Mouse (Mus musculus): ENCODE measurements at regions not wholly inside any gene's neighbourhood (a gene's known extent, or its start where the extent isn't known, plus 50 kb on each side); places are given as distances from the start of the nearest gene placed in this dataset.

DNA sequence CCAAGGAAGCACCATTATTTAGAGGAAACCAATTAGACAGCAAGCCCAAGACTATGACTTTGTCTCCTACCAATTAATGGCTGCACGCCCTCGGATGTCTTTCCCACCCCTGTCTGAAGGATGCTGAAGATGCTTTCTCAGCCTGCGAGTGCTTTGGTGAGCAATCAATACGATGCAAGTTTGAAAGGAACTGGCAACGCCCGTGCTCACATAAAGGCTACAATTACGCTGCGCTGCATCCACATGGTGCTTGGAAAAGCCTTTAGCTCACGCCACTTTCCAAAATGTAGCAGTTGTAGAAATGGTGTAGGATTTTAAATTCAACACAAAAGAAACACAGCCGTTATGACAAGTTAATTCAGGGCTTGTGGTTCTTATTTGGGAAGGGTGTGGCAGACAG lies 136.5 kb upstream of the Slc22a23 start:
- no peak for DNase-seq (ENCODE audit: low read depth, low spot score)
- no peaks in the 10 kb centered on the region for H3K27me3 ChIP-seq (ENCODE audit: control insufficient read depth, insufficient read depth, low read length, poor library complexity, severe bottlenecking)
- no peaks in the 10 kb centered on the region for H3K36me3 ChIP-seq (ENCODE audit: control insufficient read depth, insufficient read depth, low read length, poor library complexity, severe bottlenecking)

DNA sequence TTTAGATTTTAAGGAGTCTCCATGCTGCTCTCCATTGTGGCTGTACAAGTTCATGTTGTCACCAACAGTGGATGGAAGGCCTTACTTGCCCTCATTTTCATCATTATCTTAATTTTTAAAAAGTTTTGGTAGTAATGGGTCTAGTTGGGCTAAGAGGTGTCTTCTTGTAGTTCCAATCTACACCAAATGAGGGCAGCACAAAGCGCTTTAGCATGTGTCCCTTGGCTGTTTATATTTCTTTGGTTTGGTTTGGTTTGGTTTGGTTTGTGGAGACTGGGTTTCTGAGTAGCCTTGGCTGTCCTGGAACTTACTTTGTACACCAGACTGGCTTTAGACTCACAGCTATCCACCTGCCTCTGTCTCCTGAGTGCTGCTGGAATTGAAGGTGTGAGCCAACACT lies 125.4 kb upstream of the Slc22a23 start:
- Histone ChIP-seq H3K27me3 (ENCODE audit: control insufficient read depth, insufficient read depth, low read length, poor library complexity, severe bottlenecking) (no peaks in the 10 kb centered on the region; the same call in 1 of the 2 replicates), H3K36me3 (ENCODE audit: control insufficient read depth, insufficient read depth, low read length, poor library complexity, severe bottlenecking) (no peaks in the 10 kb centered on the region)
- peak; percentile 37 for DNase-seq (ENCODE audit: low read depth, low spot score)

DNA sequence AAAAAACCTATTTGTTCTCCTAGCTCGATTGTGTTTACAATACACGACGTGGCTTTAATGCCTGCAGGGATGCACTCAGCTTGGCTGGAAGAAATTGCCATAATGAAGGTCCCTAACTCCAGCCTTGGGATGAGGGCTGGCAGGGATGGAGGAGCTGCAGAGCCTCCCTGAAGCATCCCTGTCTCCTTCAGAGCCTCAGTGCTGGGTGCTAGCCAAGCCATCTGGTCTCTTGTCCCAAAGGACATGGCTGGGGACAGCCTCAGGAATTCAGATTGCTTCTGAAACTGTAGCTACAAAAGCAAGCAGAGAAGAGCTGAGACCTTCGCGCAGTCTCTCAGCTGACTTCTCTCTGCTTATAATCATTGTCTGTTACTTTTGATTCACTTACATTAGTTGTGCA lies 124.6 kb upstream of the Slc22a23 start:
- H3K27me3 ChIP-seq (ENCODE audit: control insufficient read depth, insufficient read depth, low read length, poor library complexity, severe bottlenecking) = no peaks in the 10 kb centered on the region; the same call in 1 of the 2 replicates
- no peak for DNase-seq (ENCODE audit: low read depth, low spot score)
- no peaks in the 10 kb centered on the region for H3K36me3 ChIP-seq (ENCODE audit: control insufficient read depth, insufficient read depth, low read length, poor library complexity, severe bottlenecking)

DNA sequence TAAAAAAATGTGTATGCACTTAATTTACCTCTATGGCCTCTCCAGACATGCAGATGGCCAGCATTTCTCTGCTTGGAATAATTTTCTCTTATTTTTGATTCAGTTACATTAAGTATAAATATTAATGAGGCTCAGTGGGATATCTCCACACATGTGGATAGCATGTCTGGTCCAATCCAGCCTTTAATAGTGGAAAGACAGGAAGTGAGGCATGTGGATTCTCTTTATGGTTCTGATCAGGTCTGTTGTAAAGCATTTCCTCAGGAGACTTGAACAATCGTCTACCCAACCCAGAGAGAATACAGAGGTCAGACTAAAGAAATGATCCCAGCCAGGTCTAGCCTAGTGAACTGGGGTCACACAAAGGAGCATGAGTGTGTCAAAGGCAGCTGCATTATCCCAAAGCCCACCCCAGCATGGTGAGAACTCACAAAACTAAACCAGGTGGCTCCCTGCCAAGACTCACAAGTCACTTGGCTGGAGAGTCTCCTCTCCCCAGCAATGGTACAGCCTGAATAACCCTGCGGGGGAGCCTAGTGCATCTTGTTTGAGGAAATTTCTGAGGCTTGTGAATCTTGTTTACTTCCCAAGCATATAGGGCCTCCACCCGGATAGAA lies 123.3 kb upstream of the Slc22a23 start:
- DNase-seq (ENCODE audit: low read depth, low spot score) = no peak
- no peaks in the 10 kb centered on the region; the same call in 1 of the 2 replicates for H3K27me3 ChIP-seq (ENCODE audit: control insufficient read depth, insufficient read depth, low read length, poor library complexity, severe bottlenecking)
- H3K36me3 ChIP-seq (ENCODE audit: control insufficient read depth, insufficient read depth, low read length, poor library complexity, severe bottlenecking) = no peaks in the 10 kb centered on the region

DNA sequence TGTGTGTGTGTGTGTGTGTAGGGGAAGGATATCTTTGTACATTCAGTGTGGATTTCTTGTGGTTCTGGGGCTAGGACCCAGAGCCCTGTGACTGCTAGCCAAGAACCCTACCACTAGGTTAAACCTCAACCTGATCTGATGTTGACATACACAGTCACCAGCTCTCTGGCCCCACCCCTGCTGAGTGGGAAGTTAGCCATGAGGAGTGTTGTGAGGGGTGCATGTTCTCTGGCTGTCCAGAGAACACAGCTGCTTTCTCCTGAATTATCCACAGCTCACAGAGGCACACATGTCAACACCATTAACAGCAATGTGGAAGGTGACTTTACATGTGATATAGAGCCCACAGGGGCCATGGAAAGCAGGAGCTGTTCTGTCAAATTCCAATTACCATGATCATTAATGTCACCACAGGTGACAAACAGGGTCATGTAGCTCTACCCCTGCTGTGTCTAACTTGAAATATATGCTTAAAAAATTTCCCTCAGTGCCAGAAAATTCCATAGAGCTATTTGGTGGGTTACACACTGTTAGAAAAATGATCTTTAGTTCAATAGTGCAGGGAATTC lies 121.0 kb upstream of the Slc22a23 start:
- H3K36me3 ChIP-seq (ENCODE audit: control insufficient read depth, insufficient read depth, low read length, poor library complexity, severe bottlenecking) = no peaks in the 10 kb centered on the region
- no peak for DNase-seq (ENCODE audit: low read depth, low spot score)
- H3K27me3 ChIP-seq (ENCODE audit: control insufficient read depth, insufficient read depth, low read length, poor library complexity, severe bottlenecking) = no peaks in the 10 kb centered on the region; the same call in none of the 2 replicates

DNA sequence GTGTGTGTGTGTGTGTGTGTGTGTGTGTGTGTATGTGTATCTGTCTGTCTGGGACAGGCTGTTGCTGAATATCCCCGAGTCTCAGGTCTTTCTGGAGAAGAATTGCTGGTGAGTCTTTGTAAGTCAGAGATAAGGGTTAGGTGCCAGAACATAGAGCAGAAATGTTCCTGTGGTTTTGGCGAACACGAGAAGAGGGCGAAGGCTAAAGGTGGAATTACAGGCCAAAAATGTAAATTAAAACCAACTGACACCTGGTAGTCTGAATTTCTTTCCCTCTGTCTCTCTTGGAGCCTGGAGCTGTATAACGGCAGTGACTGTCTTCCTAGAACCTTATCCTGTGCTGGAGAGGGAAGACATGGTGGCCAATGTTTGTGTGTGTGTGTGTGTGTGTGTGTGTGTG lies 120.5 kb upstream of the Slc22a23 start:
- Histone ChIP-seq H3K27me3 (ENCODE audit: control insufficient read depth, insufficient read depth, low read length, poor library complexity, severe bottlenecking) (no peaks in the 10 kb centered on the region; the same call in none of the 2 replicates), H3K36me3 (ENCODE audit: control insufficient read depth, insufficient read depth, low read length, poor library complexity, severe bottlenecking) (no peaks in the 10 kb centered on the region)
- DNase-seq (ENCODE audit: low read depth, low spot score) = no peak

DNA sequence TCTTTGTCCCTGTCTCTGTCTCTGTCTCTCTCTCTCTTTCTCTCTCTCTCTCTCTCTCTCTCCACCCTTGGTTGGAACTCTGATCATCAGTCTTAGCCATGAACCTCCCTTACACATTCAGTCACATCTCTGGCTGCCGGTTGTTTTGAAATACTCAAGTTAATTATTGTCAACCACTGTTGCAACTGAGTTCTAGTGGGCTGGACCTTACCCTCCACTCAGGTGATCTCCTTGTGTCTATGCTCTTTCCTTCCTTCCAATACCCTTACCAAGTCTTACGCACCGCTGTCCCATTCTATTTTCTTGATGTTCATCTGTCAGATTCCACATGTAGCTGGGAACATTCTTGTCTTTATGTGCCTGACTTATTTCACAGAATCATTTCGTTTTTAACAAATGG lies 119.2 kb upstream of the Slc22a23 start:
- Histone ChIP-seq H3K27me3 (ENCODE audit: control insufficient read depth, insufficient read depth, low read length, poor library complexity, severe bottlenecking) (no peaks in the 10 kb centered on the region; the same call in 1 of the 2 replicates), H3K36me3 (ENCODE audit: control insufficient read depth, insufficient read depth, low read length, poor library complexity, severe bottlenecking) (no peaks in the 10 kb centered on the region)
- no peak for DNase-seq (ENCODE audit: low read depth, low spot score)

DNA sequence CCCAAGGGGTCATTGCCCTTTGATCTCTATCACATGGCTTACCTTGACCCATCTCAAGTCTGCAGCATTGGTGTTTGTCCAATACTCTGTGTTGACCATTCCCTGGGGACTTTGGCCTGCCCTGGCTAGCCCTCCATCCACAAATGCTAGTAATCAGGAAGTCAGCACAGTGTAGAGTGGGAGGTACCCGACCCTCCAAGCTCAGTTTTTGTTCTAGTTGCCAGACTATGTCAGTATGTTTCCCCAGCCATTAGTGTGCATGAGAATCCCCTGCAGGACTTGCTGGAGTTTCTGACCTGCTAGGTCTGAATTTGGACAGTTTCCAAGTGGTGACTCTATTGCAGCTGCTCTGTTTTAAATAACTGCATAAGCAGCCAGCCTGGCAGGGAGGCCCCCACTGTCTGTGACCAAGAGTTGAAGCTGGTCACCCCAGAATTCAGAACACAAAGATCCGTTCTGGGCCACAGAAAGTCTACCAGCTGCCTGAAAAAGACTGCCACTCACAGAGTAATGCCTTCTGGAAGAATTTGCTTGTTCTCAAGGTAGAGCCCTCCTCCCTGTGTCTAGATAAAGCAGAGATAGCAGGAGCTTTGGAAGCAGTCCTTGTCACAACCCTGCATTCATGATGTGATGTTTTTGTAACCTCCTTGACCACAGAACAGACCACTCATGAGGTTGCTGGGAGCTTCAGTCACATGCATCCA lies 118.0 kb upstream of the Slc22a23 start:
- no peak for DNase-seq (ENCODE audit: low read depth, low spot score)
- Histone ChIP-seq H3K36me3 (ENCODE audit: control insufficient read depth, insufficient read depth, low read length, poor library complexity, severe bottlenecking) (no peaks in the 10 kb centered on the region), H3K27me3 (ENCODE audit: control insufficient read depth, insufficient read depth, low read length, poor library complexity, severe bottlenecking) (no peaks in the 10 kb centered on the region; the same call in 1 of the 2 replicates)

DNA sequence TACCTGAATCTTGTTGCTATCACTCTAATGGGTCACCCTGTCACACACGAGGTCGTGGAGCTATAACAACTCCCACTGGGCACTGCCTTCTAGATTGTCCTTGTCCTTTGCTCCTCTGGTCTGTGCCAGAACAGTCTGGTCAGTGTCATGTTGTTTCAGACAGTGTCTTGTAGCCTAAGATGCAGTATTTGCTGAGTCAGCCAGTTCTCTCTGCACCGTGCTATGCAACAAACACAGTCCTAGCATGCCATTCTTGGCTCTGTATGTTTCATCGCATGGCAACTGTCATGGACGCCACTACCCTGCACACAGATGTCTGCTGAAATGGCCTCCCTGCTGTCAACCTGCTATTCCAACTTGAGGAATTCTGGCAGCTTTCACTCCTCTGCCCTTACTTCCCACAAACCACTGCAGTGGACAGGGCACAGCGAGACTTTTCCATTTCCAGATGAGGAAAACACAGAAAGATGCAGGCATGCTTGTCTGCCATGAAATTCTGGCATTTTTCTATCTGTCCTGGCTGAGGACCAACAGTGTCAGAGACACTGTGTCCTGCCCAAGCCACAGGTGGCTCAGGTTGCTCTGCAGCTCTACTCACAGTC lies 117.3 kb upstream of the Slc22a23 start:
- H3K36me3 ChIP-seq (ENCODE audit: control insufficient read depth, insufficient read depth, low read length, poor library complexity, severe bottlenecking) = no peaks in the 10 kb centered on the region
- no peak for DNase-seq (ENCODE audit: low read depth, low spot score)
- H3K27me3 ChIP-seq (ENCODE audit: control insufficient read depth, insufficient read depth, low read length, poor library complexity, severe bottlenecking) = no peaks in the 10 kb centered on the region; the same call in 1 of the 2 replicates

DNA sequence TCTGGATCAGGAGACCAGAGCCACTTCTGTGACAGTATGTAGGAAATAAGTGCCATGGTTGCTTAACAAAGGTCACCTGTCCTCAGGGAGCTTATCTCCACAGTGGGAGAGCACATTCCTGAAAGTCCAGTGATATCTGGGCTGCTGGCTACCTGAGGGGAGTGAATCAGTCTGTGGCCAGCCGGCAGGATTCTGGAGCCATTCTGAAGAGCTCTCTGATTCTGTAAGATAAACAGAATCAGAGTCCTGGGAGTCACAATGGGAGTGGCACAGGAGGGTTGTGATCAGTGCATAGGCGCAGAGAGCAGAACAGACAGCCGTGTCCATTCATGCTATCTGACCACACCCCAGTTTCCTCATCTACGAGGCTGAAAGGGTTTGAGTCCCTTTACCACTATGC lies 116.0 kb upstream of the Slc22a23 start:
- Histone ChIP-seq H3K27me3 (ENCODE audit: control insufficient read depth, insufficient read depth, low read length, poor library complexity, severe bottlenecking) (no peaks in the 10 kb centered on the region; the same call in none of the 2 replicates), H3K36me3 (ENCODE audit: control insufficient read depth, insufficient read depth, low read length, poor library complexity, severe bottlenecking) (no peaks in the 10 kb centered on the region)
- no peak for DNase-seq (ENCODE audit: low read depth, low spot score)

DNA sequence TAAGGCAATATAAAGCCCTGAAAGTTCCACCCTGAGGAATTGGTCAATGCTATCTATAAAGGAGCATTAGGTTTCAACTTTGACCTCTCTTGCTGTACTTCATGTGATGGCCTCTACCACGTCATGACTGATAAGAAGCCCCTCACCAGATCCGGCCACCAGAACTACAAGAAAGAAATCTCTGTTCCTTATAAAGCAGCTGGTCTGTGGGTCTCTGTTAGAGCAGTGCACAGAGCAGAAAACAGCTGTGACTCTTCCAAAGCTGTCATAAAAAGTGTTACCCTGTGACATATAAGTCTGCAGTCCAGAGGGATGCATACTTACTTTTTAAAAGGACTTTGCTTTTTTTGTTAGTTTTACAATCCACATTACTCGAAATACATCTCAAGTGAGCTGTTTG lies 111.1 kb upstream of the Slc22a23 start:
- no peaks in the 10 kb centered on the region; the same call in 1 of the 2 replicates for H3K27me3 ChIP-seq (ENCODE audit: control insufficient read depth, insufficient read depth, low read length, poor library complexity, severe bottlenecking)
- no peak for DNase-seq (ENCODE audit: low read depth, low spot score)
- H3K36me3 ChIP-seq (ENCODE audit: control insufficient read depth, insufficient read depth, low read length, poor library complexity, severe bottlenecking) = no peaks in the 10 kb centered on the region

DNA sequence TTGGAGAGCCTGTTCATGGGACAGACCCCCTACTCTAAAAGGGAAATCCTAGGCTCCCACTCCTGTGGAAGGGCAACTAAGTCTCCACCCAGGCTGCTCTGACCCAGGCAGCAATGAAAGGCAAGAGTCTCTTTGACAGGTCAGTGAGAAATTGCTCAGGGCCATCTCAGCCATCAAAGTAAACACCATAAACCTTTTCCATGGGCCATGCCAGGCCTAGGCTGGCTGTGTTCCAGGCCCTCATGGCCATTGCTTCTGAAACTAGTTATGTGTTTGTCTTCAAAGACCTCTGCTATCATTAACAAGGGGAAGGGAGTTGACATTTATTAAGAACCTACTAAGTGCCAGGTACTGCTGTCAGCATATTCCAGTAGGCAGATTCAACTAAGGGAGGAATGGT lies 101.8 kb upstream of the Slc22a23 start:
- H3K27me3 ChIP-seq (ENCODE audit: control insufficient read depth, insufficient read depth, low read length, poor library complexity, severe bottlenecking) = no peaks in the 10 kb centered on the region
- DNase-seq (ENCODE audit: low read depth, low spot score) = no peak
- H3K36me3 ChIP-seq (ENCODE audit: control insufficient read depth, insufficient read depth, low read length, poor library complexity, severe bottlenecking) = no peaks in the 10 kb centered on the region

DNA sequence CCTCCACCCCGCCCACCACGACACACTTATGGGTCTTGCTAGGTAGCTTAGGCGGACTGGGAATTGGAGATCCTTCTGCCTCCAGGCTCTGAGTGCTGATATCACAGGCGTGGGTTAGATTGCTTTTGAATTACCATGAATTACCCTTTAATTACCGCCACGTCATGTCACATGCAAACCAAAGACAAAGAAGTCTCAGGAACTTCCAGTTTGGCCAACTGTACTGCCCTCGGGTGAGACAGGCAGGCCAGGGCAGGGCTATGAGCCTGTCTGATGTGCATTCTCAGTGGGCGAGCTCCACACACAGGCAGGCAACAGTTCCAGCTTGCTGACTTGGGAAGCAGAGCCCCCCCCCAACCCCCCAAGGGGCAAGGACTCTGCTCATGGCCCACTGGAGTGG lies 101.3 kb upstream of the Slc22a23 start:
- no peak for DNase-seq (ENCODE audit: low read depth, low spot score)
- Histone ChIP-seq H3K27me3 (ENCODE audit: control insufficient read depth, insufficient read depth, low read length, poor library complexity, severe bottlenecking) (no peaks in the 10 kb centered on the region), H3K36me3 (ENCODE audit: control insufficient read depth, insufficient read depth, low read length, poor library complexity, severe bottlenecking) (no peaks in the 10 kb centered on the region)

DNA sequence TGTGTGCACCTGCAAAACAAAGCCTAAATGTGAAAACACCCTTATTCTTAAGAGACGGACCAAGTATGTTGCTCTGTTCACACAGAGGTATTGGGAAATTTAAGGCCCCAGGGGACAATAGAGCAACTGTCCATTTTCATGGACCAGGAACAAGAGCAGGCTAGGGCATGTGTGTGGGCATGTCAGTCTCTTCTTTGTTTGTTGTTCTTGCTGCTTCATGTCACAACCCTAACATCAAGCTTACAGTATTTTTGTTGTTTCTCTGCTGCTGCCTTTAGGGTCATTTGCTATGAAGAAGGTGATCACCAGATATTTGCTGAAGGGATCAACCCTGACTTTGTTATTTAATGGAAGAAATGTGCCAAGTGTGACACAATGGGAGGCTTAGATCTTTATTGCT lies 96.4 kb upstream of the Slc22a23 start:
- Histone ChIP-seq H3K36me3 (ENCODE audit: control insufficient read depth, insufficient read depth, low read length, poor library complexity, severe bottlenecking) (no peaks in the 10 kb centered on the region), H3K27me3 (ENCODE audit: control insufficient read depth, insufficient read depth, low read length, poor library complexity, severe bottlenecking) (no peaks in the 10 kb centered on the region)
- no peak for DNase-seq (ENCODE audit: low read depth, low spot score)

DNA sequence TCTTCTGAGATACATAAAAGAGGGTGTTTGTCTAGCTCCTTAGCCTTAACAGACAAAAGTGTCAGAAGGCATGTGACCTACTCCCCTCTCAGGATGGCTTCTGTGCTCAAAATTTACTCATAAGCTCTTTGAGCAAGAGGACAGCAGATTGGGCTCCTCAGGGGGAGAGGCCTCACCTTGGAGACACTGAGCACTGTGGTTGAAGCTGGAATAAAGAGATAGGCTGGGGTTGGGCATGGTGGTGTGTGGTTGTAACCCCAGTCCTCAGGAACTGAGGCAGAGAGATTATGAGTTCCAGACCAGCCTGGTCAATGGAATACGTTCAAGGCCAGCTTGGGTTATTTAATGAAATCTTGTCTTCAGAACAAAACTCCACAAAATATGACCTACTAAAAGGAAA lies 82.5 kb upstream of the Slc22a23 start:
- H3K36me3 ChIP-seq (ENCODE audit: control insufficient read depth, insufficient read depth, low read length, poor library complexity, severe bottlenecking) = no peaks in the 10 kb centered on the region
- no peaks in the 10 kb centered on the region for H3K27me3 ChIP-seq (ENCODE audit: control insufficient read depth, insufficient read depth, low read length, poor library complexity, severe bottlenecking)
- DNase-seq (ENCODE audit: low read depth, low spot score) = no peak
